Mouse (Mus musculus): Measurements from ENCODE around the gene Vmn1r40. TPM values are rescaled to one million over a fixed set of nuclear protein-coding genes. Genes with fewer than 3 reads are reported as not detected.

Vmn1r40 gene
- not detected in 2 replicates for polyA plus RNA-seq (2014; fragmentation: Nextera tagmentation; extraction: Ambion mirVana)

DNA sequence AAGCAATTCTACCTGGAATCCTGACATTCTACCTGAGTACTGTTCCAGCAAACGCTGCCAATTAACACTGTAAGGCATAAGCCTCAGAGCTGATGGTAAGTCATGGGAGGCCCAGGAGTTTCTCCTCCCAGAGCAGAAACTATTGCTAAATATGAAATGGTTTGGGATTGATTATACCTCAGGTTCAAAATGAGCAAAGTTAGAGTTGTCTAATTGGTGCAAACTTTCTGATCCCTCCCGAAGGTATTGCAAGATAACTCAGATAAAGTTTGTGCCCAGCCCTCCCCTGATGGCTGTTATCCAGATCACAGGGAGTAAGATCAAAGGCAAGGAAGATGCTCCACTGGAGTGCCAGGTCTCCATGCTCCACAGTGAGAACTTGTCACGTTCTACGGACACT is at the start of gene Vmn1r40:
Gene Vmn1r40 (plus strand): TSS at position 301 of the 400 bp plus-strand sequence.
- Histone ChIP-seq H3K4me3 (ENCODE audit: low read depth, low read length) (no peak within 1 kb of the TSS), H3K4me1 (replicated peaks; ENCODE audit: control insufficient read depth, insufficient read depth, low read length) (no peaks in the 10 kb centered on the region), H3K9me3 (ENCODE audit: control insufficient read depth, low read length) (no peaks in the 10 kb centered on the region), H3K27ac (ENCODE audit: low read depth, low read length) (no peak within 1 kb of the TSS), H3K36me3 (ENCODE audit: control insufficient read depth, insufficient read depth, low read length) (no peaks in the 10 kb centered on the region), H3K27me3 (ENCODE audit: control insufficient read depth, insufficient read depth, low read length) (no peaks in the 10 kb centered on the region), H3K9ac (ENCODE audit: low read length) (no peak within 1 kb of the TSS), H3K4me2 (ENCODE audit: low read depth, low read length, severe bottlenecking) (no peak within 1 kb of the TSS)
- WGBS, result 85% methylated on average over 4 of the region's 4 CpGs
- DNase-seq (ENCODE audit: low spot score), result no peak
- no peak for ATAC-seq (replicated peaks; ENCODE audit: low FRiP score)

DNA sequence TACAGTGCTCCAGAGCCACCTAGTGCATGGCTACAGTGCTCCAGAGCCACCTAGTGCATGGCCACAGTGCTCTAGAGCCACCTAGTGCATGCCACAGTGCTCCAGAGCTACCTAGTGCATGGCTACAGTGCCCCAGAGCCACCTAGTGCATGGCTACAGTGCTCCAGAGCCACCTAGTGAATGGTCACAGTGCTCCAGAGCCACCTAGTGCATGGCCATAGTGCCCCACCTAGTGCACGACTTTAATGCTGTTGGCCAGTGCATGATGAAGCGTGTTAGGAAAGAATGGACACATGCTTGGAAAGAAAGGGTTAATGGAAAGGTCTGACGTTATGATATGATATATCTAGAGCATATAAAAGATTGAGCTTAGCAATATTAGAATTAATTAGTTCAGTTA is 49.0 kb upstream of the Vmn1r40 start:
- Histone ChIP-seq H3K9ac (ENCODE audit: low read length) (no peak overlapping the region), H3K9me3 (ENCODE audit: control insufficient read depth, low read length) (no peaks in the 10 kb centered on the region), H3K36me3 (ENCODE audit: control insufficient read depth, insufficient read depth, low read length) (no peaks in the 10 kb centered on the region), H3K4me3 (ENCODE audit: low read depth, low read length) (no peak overlapping the region), H3K27me3 (ENCODE audit: control insufficient read depth, insufficient read depth, low read length) (no peaks in the 10 kb centered on the region), H3K4me2 (ENCODE audit: low read depth, low read length, severe bottlenecking) (no peak overlapping the region), H3K27ac (ENCODE audit: low read depth, low read length) (no peak overlapping the region), H3K4me1 (replicated peaks; ENCODE audit: control insufficient read depth, insufficient read depth, low read length) (no peaks in the 10 kb centered on the region)
- WGBS, result 90% methylated on average over 3 of the region's 3 CpGs
- ATAC-seq (replicated peaks; ENCODE audit: low FRiP score), result no peak
- DNase-seq (ENCODE audit: low spot score), result no peak

DNA sequence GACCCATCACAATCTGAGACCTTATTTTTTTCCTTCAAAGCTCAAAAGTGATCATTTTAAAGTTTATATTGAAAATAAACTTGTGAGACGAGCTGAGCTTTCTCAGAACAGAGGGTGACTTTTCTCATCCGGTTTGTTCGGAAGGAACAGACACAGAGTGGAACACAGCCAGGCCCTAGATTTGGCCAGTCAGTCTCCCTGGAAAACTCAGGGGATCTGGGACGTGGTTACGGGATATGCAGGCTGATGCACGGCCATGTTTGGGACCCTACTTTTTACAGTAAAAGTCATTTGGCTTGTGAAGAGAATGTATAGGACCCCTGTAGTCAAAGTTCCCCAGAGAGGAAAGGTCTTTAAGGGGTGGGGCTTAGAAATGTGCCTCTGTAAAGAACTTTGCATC is 48.4 kb upstream of the Vmn1r40 start:
- WGBS, result 88% methylated on average over 6 of the region's 6 CpGs
- no peaks in the 10 kb centered on the region for H3K4me1 ChIP-seq (replicated peaks; ENCODE audit: control insufficient read depth, insufficient read depth, low read length)
- H3K36me3 ChIP-seq (ENCODE audit: control insufficient read depth, insufficient read depth, low read length), result peaks cover 2% of the 10 kb centered on the region; the same call in 1 of the 2 replicates
- ATAC-seq (replicated peaks; ENCODE audit: low FRiP score), result no peak
- H3K27me3 ChIP-seq (ENCODE audit: control insufficient read depth, insufficient read depth, low read length), result no peaks in the 10 kb centered on the region
- no peak overlapping the region for H3K27ac ChIP-seq (ENCODE audit: low read depth, low read length)
- H3K4me3 ChIP-seq (ENCODE audit: low read depth, low read length), result no peak overlapping the region
- no peak overlapping the region for H3K4me2 ChIP-seq (ENCODE audit: low read depth, low read length, severe bottlenecking)
- H3K9ac ChIP-seq (ENCODE audit: low read length), result no peak overlapping the region
- no peaks in the 10 kb centered on the region for H3K9me3 ChIP-seq (ENCODE audit: control insufficient read depth, low read length)
- DNase-seq (ENCODE audit: low spot score), result no peak

DNA sequence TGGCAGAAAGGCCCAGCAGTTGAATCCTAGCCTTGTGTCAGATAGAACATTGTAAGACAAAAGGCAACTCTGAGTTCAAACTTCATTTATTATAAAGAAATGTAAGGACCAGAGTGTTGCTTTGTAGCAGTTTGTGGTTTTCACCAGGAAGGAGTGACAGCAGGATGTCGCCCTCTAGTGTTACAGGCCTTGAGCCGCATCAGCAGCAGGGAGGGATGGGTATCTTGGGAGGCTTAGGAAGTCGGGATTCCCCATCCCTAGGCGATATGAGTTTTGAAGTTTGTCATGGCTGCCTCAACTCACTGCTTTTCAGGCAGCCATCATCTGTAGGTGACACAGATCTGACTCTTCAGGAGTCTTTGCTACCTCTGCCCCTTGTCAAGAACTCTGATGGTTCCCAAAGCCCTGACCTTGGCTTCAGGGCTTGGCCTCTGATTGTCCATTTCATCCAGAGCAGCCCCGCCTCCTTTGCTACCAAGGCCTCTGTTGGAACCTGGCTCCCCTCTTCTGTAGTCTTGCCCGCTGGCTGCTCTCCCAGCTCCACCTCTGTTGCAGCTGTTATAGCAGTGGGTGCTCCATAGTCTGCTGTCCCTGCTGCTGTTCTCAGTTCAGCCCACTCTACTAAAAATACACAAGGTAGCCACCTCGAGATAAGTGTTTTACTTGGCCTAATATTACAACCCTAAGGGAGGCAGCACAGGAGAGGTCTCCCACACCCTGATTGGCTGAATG is 47.5 kb upstream of the Vmn1r40 start:
- H3K9ac ChIP-seq (ENCODE audit: low read length), result no peak overlapping the region
- H3K36me3 ChIP-seq (ENCODE audit: control insufficient read depth, insufficient read depth, low read length), result peaks cover 3% of the 10 kb centered on the region; the same call in 1 of the 2 replicates
- H3K4me2 ChIP-seq (ENCODE audit: low read depth, low read length, severe bottlenecking), result no peak overlapping the region
- no peak for ATAC-seq (replicated peaks; ENCODE audit: low FRiP score)
- WGBS, result 37% methylated on average over 7 of the region's 7 CpGs
- no peak overlapping the region for H3K4me3 ChIP-seq (ENCODE audit: low read depth, low read length)
- no peaks in the 10 kb centered on the region for H3K9me3 ChIP-seq (ENCODE audit: control insufficient read depth, low read length)
- H3K27me3 ChIP-seq (ENCODE audit: control insufficient read depth, insufficient read depth, low read length), result no peaks in the 10 kb centered on the region
- no peak overlapping the region for H3K27ac ChIP-seq (ENCODE audit: low read depth, low read length)
- DNase-seq (ENCODE audit: low spot score), result no peak
- no peaks in the 10 kb centered on the region for H3K4me1 ChIP-seq (replicated peaks; ENCODE audit: control insufficient read depth, insufficient read depth, low read length)

DNA sequence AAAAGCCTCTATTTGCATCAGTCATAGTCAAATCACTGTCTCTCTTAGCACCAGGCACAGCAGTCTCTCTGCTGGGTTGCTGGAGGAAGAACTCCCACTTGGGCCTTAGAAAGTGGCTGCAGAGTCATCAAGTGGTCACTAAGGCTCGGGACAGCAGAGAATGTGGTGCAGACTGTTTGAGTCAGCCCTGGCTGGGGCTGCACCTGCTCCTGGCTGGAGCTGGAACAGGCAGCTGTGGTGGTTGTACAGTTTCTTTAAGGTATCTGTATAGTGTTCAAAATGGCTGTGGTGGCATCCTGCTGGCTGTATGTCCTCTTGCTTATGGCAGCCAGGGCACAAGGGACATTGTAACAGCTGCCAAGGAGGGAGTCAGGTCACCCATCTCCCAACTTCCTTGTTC is 46.9 kb upstream of the Vmn1r40 start:
- no peak for ATAC-seq (replicated peaks; ENCODE audit: low FRiP score)
- Histone ChIP-seq H3K4me2 (ENCODE audit: low read depth, low read length, severe bottlenecking) (no peak overlapping the region), H3K27ac (ENCODE audit: low read depth, low read length) (no peak overlapping the region), H3K9me3 (ENCODE audit: control insufficient read depth, low read length) (no peaks in the 10 kb centered on the region), H3K27me3 (ENCODE audit: control insufficient read depth, insufficient read depth, low read length) (no peaks in the 10 kb centered on the region), H3K4me1 (replicated peaks; ENCODE audit: control insufficient read depth, insufficient read depth, low read length) (no peaks in the 10 kb centered on the region), H3K36me3 (ENCODE audit: control insufficient read depth, insufficient read depth, low read length) (peaks cover 3% of the 10 kb centered on the region; the same call in 1 of the 2 replicates), H3K9ac (ENCODE audit: low read length) (no peak overlapping the region), H3K4me3 (ENCODE audit: low read depth, low read length) (no peak overlapping the region)
- DNase-seq (ENCODE audit: low spot score), result no peak
- WGBS, result 81% methylated on average over 1 of the region's 1 CpGs

DNA sequence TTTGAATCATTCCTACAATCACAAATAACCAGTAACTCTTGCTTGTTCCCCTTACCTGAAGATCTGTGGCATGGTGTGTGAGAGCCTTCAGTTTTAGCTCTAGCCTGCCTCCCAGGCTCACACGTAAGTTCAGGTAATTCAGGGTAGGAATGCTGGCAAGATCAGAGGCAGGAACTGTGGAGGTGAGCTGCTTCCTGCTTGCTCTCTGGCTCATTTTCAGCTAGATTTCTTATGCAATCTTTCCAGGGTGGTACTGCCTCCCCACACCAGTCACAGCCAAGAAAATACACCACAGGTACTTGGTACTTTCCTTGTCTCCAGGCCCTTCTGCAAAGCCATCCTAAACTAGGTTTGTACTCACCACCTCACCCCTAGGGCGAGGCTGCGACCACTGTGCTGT is 44.8 kb upstream of the Vmn1r40 start:
- Histone ChIP-seq H3K4me2 (ENCODE audit: low read depth, low read length, severe bottlenecking) (no peak overlapping the region), H3K36me3 (ENCODE audit: control insufficient read depth, insufficient read depth, low read length) (peaks cover 3% of the 10 kb centered on the region; the same call in 1 of the 2 replicates), H3K27ac (ENCODE audit: low read depth, low read length) (no peak overlapping the region), H3K9ac (ENCODE audit: low read length) (no peak overlapping the region), H3K4me3 (ENCODE audit: low read depth, low read length) (no peak overlapping the region), H3K27me3 (ENCODE audit: control insufficient read depth, insufficient read depth, low read length) (no peaks in the 10 kb centered on the region), H3K9me3 (ENCODE audit: control insufficient read depth, low read length) (no peaks in the 10 kb centered on the region), H3K4me1 (replicated peaks; ENCODE audit: control insufficient read depth, insufficient read depth, low read length) (no peaks in the 10 kb centered on the region)
- ATAC-seq (replicated peaks; ENCODE audit: low FRiP score) (no peak), DNase-seq (ENCODE audit: low spot score) (no peak)
- WGBS, result 88% methylated on average over 3 of the region's 3 CpGs

DNA sequence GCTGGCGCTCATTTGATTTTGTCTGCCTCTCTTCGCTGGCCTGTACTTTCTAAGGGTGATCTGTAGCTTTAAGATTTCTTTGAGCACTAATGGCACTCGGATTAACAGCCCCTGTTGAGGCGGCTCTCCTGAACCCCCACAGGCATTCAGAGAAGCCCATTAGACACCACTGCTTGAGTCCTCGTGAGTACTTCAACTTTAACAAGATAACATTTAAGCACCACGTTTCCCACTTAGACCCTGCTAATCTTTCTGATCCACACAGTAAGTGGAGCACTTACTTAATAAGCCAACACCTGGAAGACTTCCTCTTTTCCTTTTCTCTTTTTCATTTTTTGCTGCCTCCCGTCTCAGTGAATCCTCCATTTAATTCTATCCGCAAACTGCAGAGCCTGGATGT is 42.2 kb upstream of the Vmn1r40 start:
- no peak overlapping the region for H3K27ac ChIP-seq (ENCODE audit: low read depth, low read length)
- no peaks in the 10 kb centered on the region for H3K9me3 ChIP-seq (ENCODE audit: control insufficient read depth, low read length)
- no peaks in the 10 kb centered on the region for H3K27me3 ChIP-seq (ENCODE audit: control insufficient read depth, insufficient read depth, low read length)
- H3K9ac ChIP-seq (ENCODE audit: low read length), result no peak overlapping the region
- peaks cover 3% of the 10 kb centered on the region; the same call in 1 of the 2 replicates for H3K36me3 ChIP-seq (ENCODE audit: control insufficient read depth, insufficient read depth, low read length)
- no peak overlapping the region for H3K4me2 ChIP-seq (ENCODE audit: low read depth, low read length, severe bottlenecking)
- DNase-seq (ENCODE audit: low spot score) (no peak), ATAC-seq (replicated peaks; ENCODE audit: low FRiP score) (no peak)
- H3K4me3 ChIP-seq (ENCODE audit: low read depth, low read length), result no peak overlapping the region
- WGBS, result 28% methylated on average over 8 of the region's 8 CpGs
- H3K4me1 ChIP-seq (replicated peaks; ENCODE audit: control insufficient read depth, insufficient read depth, low read length), result no peaks in the 10 kb centered on the region

DNA sequence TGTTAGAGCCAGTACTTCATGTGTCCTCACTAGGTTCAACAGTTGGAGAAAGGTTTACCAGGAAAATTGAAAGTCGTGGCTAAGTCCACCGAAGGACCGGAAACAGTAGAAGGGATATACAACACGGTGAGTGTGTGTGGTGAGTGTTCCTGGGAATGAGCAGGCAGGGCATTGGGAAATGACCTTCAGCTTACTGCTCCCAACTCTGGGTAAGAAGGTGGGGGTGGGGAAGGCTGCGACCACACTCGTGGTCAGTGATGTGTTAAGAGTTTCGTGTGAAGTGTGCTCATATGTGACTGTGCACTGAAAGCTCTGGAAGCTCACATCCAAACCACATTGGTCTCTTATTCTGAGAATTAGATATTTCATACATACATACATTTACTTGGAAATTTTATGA is 41.7 kb upstream of the Vmn1r40 start:
- Histone ChIP-seq H3K27me3 (ENCODE audit: control insufficient read depth, insufficient read depth, low read length) (no peaks in the 10 kb centered on the region), H3K4me2 (ENCODE audit: low read depth, low read length, severe bottlenecking) (no peak overlapping the region), H3K4me3 (ENCODE audit: low read depth, low read length) (no peak overlapping the region), H3K27ac (ENCODE audit: low read depth, low read length) (no peak overlapping the region), H3K9me3 (ENCODE audit: control insufficient read depth, low read length) (no peaks in the 10 kb centered on the region), H3K4me1 (replicated peaks; ENCODE audit: control insufficient read depth, insufficient read depth, low read length) (no peaks in the 10 kb centered on the region), H3K9ac (ENCODE audit: low read length) (no peak overlapping the region), H3K36me3 (ENCODE audit: control insufficient read depth, insufficient read depth, low read length) (peaks cover 3% of the 10 kb centered on the region; the same call in 1 of the 2 replicates)
- no peak for ATAC-seq (replicated peaks; ENCODE audit: low FRiP score)
- whole genome bisulfite sequencing, result 80% methylated on average over 7 of the region's 7 CpGs
- no peak for DNase-seq (ENCODE audit: low spot score)

DNA sequence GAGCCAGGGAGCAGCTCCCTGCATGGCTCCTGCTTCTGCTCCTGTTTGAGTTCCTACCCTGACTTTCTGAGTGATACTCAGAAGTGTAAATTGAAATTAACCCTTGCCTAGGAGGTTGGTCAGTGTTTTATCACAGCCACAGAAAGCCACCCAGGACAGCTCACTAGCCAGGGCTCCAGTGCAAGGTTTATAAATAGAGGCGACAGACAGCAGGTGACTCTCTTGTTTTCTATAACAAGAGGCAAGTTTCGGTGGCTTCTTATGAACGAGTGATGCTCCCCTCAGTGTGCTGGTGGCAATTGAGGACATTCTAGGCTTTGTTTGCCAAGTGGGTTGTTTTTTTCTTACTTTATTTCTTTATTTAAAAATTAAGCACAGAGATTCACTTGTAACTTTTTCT is 40.4 kb upstream of the Vmn1r40 start:
- H3K36me3 ChIP-seq (ENCODE audit: control insufficient read depth, insufficient read depth, low read length), result peaks cover 3% of the 10 kb centered on the region; the same call in 1 of the 2 replicates
- no peak overlapping the region for H3K27ac ChIP-seq (ENCODE audit: low read depth, low read length)
- no peaks in the 10 kb centered on the region for H3K9me3 ChIP-seq (ENCODE audit: control insufficient read depth, low read length)
- no peak for ATAC-seq (replicated peaks; ENCODE audit: low FRiP score)
- H3K4me1 ChIP-seq (replicated peaks; ENCODE audit: control insufficient read depth, insufficient read depth, low read length), result no peaks in the 10 kb centered on the region
- 80% methylated on average over 3 of the region's 3 CpGs for WGBS
- H3K9ac ChIP-seq (ENCODE audit: low read length), result no peak overlapping the region
- H3K4me3 ChIP-seq (ENCODE audit: low read depth, low read length), result no peak overlapping the region
- no peak for DNase-seq (ENCODE audit: low spot score)
- H3K4me2 ChIP-seq (ENCODE audit: low read depth, low read length, severe bottlenecking), result no peak overlapping the region
- H3K27me3 ChIP-seq (ENCODE audit: control insufficient read depth, insufficient read depth, low read length), result no peaks in the 10 kb centered on the region
